Mouse (Mus musculus) CH12.LX (cell line): Measurements from ENCODE around the gene Wasf3.

Source experiments
- CTCF ChIP-seq, 2 experiments: IDR thresholded peaks in 1 of 2; conservative IDR thresholded peaks in 1 of 2; 2 replicates each; pipeline ENCODE4 v1.5.1; 2011 to 2012; ENCODE audit warnings: low read depth in 2 of 2, low read length in 2 of 2, improper control_type of control experiment in 1 of 2, inconsistent platforms in 1 of 2, mild to moderate bottlenecking in 1 of 2, moderate library complexity in 1 of 2
- EP300 ChIP-seq: IDR thresholded peaks from 2 replicates; pipeline ENCODE4 v1.6.1; 2011; ENCODE audit warnings: low read length, improper control_type of control experiment
- MAFK ChIP-seq: IDR thresholded peaks from 2 replicates; pipeline ENCODE4 v1.6.1; 2011; ENCODE audit warnings: low read length, improper control_type of control experiment; ENCODE audit not compliant: insufficient replicate concordance
- MAZ ChIP-seq: IDR thresholded peaks from 2 replicates; pipeline ENCODE4 v1.6.1; 2012; ENCODE audit warnings: low read depth, mild to moderate bottlenecking, inconsistent platforms, low read length, improper control_type of control experiment, moderate library complexity
- MXI1 ChIP-seq: IDR thresholded peaks from 2 replicates; pipeline ENCODE4 v1.6.1; 2011; ENCODE audit warnings: mild to moderate bottlenecking, low read depth, low read length, improper control_type of control experiment
- SMC3 ChIP-seq: IDR thresholded peaks from 2 replicates; pipeline ENCODE4 v1.6.1; 2011; ENCODE audit warnings: low read depth, low read length, improper control_type of control experiment
- USF1 ChIP-seq: IDR thresholded peaks from 2 replicates; pipeline ENCODE4 v1.6.1; 2014; ENCODE audit warnings: low read depth, mild to moderate bottlenecking, inconsistent platforms, low read length, improper control_type of control experiment

- TF ChIP-seq MAFK (no peak), USF1 (no peak), MXI1 (no peak), MAZ (no peak), CTCF (conservative IDR thresholded peaks at IDR 0.05 in 1 of 2, IDR thresholded peaks at IDR 0.05 in 1 of 2; ENCODE audit: low read depth in 2 of 2, low read length in 2 of 2) (no peak), SMC3 (no peak), EP300 (no peak)
These were observed 47.0 kb downstream of the Wasf3 start for GRCm38 (mm10) chr5:146431821-146432220.
